Mouse (Mus musculus) kidney, adult 2 months (tissue): ENCODE data around the gene Gm20503.

ENCODE experiments used
- CTCF ChIP-seq: fragments of 200-500 bp; conservative IDR thresholded peaks from 2 replicates; pipeline ENCODE4 v1.5.1; 2011; ENCODE audit warnings: low read depth, mild to moderate bottlenecking, control low read depth, low read length, moderate library complexity, mixed read lengths; ENCODE audit not compliant: insufficient read depth, insufficient read length
- POLR2A ChIP-seq: fragments of 200-500 bp; IDR thresholded peaks from one replicate; pipeline ENCODE4 v1.6.1; 2011; ENCODE audit warnings: low read depth, low read length, control low read depth

DNA sequence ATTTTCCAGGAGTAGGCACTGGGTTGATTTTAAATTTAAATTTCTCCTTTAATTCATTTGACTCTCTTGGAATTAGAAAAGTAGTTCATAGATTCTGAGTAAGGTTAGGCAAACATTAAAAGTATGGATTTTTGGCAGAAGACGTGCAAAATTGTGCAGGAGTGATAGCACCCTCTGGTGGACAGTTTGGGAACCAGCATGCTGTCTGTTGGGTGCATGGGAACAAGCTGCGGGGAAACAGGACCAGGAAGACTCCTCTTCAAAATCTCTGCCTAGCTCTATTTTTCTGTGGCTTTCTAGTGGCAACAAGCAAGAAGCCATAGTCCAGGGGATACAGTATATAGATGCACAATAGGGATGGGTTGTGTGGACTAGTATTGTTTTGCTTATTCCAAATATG is 3.3 kb upstream of the Gm20503 start:
- TF ChIP-seq POLR2A = no peak
- TF ChIP-seq CTCF = peak; percentile 89
